Mouse (Mus musculus): ENCODE data around the gene H2al1m.
"Not testable (repeated sequence)": the region's sequence is repeated elsewhere in the genome, so short reads cannot be mapped to it uniquely, and the experiment has no call there.

Gene H2al1m
- long read RNA-seq, experiment 1: 0 reads
- long read RNA-seq, experiment 2: 0 reads

GRCm38 (mm10) chrX:9283464-9283863, at the start of gene H2al1m:
TSS of gene H2al1m (plus strand) at chrX:9283764.
- intact Hi-C loops (cut with DNase I): not testable (repeated sequence)

- intact Hi-C loops (cut with DNase I): no loop called here
Measured at GRCm38 (mm10) chrX:9240737-9241591, 42.6 kb upstream of the H2al1m start.

GRCm38 (mm10) chrX:9243381-9243864, 40.1 kb upstream of the H2al1m start:
- intact Hi-C loops (cut with DNase I): no loop called here

DNA sequence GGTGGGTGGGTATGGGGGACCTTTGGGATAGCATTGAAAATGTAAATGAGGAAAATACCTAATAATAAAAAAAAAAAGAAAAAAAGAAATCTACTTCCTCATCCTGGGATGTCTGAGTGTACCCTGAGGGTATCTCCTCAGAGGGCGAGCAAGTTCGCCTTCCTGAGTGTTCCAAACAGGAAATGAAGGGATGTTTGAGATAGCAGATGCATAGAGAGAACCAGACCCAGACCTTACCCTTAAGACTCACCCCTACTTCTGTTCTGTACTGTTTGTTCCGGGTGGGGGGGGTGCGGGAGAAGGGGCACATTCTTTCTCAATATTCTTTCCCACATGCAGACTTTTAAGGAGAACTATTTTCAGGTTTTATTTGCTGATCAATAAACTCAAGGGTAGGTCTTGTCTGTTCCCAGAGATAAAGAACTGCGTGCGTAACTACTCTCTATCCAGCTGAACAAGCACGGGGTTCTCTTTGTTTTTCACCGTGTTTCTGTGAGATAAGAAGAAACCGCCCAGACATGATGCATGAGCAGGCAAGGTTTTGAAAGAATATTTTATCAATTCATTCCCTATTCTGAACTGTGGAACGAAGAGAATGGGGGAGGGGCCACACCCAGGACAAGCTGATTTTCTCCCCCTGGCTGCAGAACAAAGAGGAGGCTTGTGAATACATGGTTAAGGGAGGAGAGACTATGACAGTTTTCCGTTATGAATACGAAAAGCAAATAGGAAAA, 38.8 kb upstream of the H2al1m start:
- intact Hi-C loops (cut with DNase I): no loop called here

- intact Hi-C loops (cut with DNase I): no loop called here
Measured at GRCm38 (mm10) chrX:9248911-9249310, 34.7 kb upstream of the H2al1m start.

GRCm38 (mm10) chrX:9253990-9254389, 29.6 kb upstream of the H2al1m start:
- intact Hi-C loops (cut with DNase I): no loop called here

- intact Hi-C loops (cut with DNase I): no loop called here
Measured at GRCm38 (mm10) chrX:9254901-9255300, 28.7 kb upstream of the H2al1m start.

GRCm38 (mm10) chrX:9256766-9257165, 26.8 kb upstream of the H2al1m start, which contains the start of gene Gm14862:
TSS of gene Gm14862 (minus strand) at chrX:9256899.
- intact Hi-C loops (cut with DNase I): no loop called here

DNA sequence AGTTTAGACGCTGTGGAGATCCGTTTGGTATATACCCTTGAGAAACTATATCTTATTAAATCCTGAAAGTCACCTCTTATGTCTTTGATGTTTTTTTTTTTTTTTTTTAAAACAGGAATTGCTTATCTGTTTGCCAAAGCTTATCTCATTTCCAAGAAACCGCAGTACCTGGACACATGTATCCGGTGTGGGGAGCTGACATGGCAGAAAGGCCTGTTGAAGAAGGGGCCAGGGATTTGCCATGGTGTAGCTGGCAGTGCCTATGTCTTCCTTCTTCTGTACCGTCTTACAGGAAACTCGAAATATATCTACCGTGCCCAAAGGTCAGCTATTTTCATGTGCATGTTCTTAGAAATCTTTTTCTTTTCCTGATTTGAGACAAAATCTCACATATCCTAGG, 25.7 kb upstream of the H2al1m start:
- intact Hi-C loops (cut with DNase I): no loop called here

- intact Hi-C loops (cut with DNase I): no loop called here
Measured at GRCm38 (mm10) chrX:9259267-9259666, 24.3 kb upstream of the H2al1m start.

DNA sequence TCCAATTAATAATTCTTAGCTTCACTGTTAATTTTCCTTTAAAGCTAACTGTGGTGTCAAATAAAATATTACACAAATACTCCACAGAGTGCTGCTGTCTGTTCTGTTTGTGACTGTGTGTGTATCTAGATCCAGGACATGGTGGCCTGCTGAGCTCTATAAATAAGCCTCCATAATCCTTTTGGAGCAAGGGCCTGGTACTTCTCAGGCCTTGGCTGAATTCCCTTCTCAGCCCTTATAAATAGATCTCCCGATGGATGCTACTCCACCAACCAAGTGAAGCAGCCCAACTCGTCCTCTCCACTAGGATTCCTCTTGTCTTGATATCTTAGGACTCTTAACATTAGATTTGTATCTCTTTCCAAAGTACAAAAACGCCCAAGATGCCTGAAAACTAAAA, 12.5 kb upstream of the H2al1m start:
- intact Hi-C loops (cut with DNase I): no loop called here

DNA sequence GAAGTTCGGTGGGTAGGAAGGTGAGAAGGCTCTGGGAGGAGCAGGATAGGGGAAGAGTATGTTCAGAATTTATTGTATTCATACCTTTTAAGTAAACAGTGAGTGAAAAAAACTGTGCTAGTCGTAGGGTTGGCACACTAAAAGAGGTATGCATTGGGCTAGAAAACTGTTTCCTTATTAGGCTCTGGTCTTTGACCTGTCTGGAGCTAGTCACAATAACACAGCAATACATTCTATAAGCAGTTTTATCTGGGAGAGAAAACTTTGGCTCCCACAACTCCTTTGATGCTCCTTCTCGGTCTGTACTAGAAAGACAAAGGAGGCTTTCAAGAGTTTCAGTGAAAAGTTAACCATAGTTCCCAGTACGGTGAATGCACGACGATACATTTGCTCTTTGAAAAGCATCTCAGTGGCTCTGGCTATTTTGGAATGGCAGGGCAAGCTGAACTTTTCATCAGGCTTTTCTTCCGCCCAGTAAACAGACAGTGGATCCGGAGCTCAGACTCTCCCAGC, 11.6 kb upstream of the H2al1m start:
- intact Hi-C loops (cut with DNase I): no loop called here

DNA sequence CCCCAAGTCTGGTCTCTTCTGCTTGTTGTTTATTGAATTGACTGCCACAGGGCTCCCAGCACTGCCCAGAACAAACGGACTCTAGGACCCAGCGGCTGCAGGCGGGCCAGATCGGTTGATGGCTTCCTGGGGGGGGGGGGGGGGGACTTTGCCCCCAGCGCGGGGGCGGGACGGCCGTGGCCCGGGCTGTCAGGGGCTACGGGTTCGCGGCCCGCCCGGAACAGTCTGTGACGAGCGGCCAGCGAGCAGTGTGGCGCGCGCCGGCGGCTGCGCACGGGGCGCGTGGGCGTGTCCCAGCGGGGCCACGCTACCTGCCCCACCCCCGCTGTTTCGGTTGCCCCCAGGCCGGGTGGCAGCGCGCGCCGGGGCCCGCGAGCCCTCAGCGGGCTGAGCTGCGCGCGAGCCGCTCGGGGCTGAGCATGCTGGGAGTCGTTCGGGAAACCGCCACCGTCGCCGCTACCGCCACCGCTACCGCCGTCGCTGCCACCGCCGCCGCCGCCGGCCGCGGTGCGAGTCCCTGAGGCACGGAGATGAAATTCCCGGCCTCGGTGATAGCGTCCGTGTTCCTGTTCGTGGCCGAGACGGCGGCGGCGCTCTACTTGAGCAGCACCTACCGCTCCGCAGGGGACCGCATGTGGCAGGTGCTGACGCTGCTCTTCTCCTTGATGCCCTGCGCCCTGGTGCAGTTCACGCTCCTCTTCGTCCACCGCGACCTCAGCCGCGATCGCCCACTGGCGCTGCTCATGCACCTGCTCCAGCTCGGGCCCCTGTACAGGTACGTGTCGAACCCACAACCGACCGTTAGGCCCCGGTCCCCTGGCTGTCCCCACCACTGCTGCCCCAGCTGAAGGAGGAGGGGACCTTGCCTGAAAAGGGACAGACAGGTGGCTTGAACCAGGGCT, 10.9 kb upstream of the H2al1m start, which contains the start of gene Xk:
Xk (plus strand) TSS at position 297 of the 902 bp plus-strand sequence.
- intact Hi-C loops (cut with DNase I): no loop called here

GRCm38 (mm10) chrX:9273377-9274002, 10.1 kb upstream of the H2al1m start:
- intact Hi-C loops (cut with DNase I): no loop called here

DNA sequence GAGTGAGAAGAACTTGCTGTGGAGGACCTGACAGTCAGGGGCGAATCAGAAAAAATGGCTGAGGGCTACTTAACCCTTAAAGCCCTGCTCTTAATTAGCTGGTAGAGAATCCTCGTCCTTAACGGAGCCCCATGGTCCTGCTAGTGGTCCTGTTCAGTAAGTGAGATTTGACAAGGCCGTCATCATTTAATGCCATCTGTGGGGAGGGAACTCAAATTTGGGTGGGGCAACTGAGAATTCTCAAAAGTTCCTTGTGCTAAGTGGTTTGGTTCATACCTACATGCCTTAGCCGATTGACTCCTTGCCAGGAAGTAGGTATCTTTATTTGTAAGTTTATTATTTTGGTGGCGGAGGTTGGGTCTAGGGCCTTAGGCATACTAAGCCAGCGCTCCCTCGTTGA, 9.2 kb upstream of the H2al1m start:
- intact Hi-C loops (cut with DNase I): no loop called here

- intact Hi-C loops (cut with DNase I): not testable (repeated sequence)
Measured at GRCm38 (mm10) chrX:9293140-9293829, 9.7 kb downstream of the H2al1m start.

DNA sequence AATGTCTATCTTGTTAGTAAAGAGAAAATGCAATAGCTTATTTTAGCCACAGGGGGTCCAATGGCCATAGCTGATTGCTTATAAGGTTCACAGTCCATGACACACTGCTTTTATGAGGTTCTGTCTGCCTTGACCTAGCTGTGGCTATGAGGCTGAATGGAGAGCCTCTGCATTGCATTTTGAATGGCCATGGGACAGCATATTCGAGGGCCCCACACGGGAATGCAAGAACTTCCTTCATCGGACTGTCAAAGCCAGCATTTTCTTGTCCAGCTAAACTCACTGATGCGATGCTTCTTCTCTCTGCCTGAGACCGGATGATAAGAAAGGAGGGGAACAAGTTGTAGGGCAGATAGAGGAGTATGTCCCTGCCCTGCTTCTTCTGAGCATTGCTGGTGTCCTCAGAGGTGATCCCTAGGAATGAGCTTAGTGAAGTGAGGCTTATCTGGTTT, 14.9 kb downstream of the H2al1m start:
- intact Hi-C loops (cut with DNase I): no loop called here

- intact Hi-C loops (cut with DNase I): no loop called here
Measured at GRCm38 (mm10) chrX:9302791-9303190, 19.2 kb downstream of the H2al1m start.

DNA sequence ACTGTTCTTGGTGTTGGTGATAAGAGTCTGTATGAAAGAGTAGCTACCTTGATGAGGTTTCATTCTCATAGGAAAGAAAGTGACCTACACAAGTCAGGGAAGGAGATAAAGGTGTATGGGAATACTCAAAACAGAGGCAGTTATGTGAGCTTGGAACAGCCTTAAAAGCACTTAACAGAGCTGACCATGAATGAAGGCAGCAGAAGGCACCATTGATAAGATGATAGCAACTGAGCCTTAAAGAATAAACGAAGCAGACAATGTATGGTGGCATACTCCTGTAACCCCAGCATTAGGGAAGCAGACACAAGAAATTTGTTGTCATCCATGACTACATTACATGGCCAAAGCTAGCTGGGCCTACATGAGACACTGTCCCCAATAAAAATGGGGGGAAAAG, 19.9 kb downstream of the H2al1m start:
- intact Hi-C loops (cut with DNase I): no loop called here

GRCm38 (mm10) chrX:9316457-9316856, 32.9 kb downstream of the H2al1m start:
- intact Hi-C loops (cut with DNase I): not testable (repeated sequence)

Data from adrenal gland (tissue).